Mouse (Mus musculus): ENCODE measurements around the gene Dennd1a. TPM values are rescaled to one million over a fixed set of nuclear protein-coding genes. Genes with fewer than 3 reads are reported as not detected.
"Not testable (repeated sequence)": the region's sequence is repeated elsewhere in the genome, so short reads cannot be mapped to it uniquely, and the experiment has no call there.

The Dennd1a gene
- total RNA-seq, 2 experiments from 2014 or later = 72.2 to 73.0 TPM

- no peak for DNase-seq (ENCODE audit: extremely low spot score in 1 of 2, low spot score in 2 of 2)
- intact Hi-C loops (cut with DNase I) = no loop called here
Measured at GRCm38 (mm10) chr2:37945598-37946336, 341.4 kb downstream of the Dennd1a start.

GRCm38 (mm10) chr2:37942906-37943305, 344.3 kb downstream of the Dennd1a start:
- DNase-seq (ENCODE audit: extremely low spot score in 1 of 2, low spot score in 2 of 2) = no peak
- intact Hi-C loops (cut with DNase I) = no loop called here

DNA sequence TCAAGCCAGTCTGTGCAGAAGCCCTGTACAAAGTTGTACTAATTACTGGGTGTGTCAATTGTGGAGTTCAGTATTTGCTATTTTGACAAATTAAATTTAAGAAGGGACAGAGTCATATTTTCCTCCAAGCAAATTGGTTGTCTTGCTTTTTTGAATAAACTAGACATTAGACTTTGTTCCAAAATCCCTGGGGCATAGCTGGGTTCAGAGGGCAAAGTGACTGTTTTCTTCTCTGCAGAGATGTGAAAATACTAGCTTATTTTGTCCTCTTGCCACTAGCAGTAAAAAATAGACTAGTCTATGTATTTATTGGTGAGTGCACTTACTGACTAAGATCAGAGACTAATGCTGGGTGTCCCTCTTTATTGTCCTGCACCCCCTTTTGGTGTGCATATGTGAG, 345.4 kb downstream of the Dennd1a start:
- intact Hi-C loops (cut with DNase I) = no loop called here
- DNase-seq (ENCODE audit: extremely low spot score in 1 of 2, low spot score in 2 of 2) = no peak

GRCm38 (mm10) chr2:37940845-37941361, 346.3 kb downstream of the Dennd1a start:
- no peak for DNase-seq (ENCODE audit: extremely low spot score in 1 of 2, low spot score in 2 of 2)
- intact Hi-C loops (cut with DNase I) = no loop called here

DNA sequence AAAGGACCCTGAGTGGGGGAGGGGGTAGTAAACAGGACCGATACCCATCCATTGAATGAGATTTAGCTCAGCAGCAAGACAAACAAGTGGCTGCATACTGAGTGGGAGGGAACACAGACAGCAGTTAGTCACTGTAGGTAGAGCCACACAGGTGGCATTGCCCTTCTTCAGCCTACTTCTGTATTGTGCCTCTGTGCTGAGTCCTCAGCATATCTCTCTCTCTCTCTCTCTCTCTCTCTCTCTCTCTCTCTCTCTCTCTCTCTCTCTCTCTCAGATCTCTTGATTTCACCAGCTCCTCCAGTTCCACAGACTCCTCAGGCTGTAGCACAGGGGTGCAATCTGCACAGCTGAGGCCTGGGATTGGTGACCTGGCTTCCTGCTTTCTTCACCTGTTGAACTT, 347.2 kb downstream of the Dennd1a start:
- no peak for DNase-seq (ENCODE audit: extremely low spot score in 1 of 2, low spot score in 2 of 2)
- intact Hi-C loops (cut with DNase I) = no loop called here

- DNase-seq (ENCODE audit: extremely low spot score in 1 of 2, low spot score in 2 of 2); intact Hi-C loops (cut with DNase I): not testable (repeated sequence)
Measured at GRCm38 (mm10) chr2:37936922-37937321, 350.3 kb downstream of the Dennd1a start.

DNA sequence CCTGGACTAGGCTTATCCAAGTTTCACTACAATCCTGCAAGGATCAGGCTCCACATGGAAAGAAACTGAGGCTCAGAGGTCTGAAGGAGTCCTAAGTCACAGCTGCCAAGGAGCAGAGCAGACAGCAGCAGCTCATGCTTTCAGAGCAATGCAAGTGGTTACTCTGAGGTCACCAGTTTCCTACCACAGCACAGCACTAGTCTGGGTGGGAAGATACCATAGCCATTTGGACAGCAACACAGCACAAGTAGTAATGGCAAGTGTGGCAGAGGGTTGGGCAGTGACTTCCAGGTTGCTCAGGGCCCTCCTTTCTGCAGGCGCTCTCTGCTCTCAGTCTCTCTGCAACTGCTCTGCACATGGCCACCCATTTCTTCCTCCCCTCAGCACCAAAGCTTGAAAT, 354.9 kb downstream of the Dennd1a start:
- intact Hi-C loops (cut with DNase I) = no loop called here
- no peak for DNase-seq (ENCODE audit: extremely low spot score in 1 of 2, low spot score in 2 of 2)

DNA sequence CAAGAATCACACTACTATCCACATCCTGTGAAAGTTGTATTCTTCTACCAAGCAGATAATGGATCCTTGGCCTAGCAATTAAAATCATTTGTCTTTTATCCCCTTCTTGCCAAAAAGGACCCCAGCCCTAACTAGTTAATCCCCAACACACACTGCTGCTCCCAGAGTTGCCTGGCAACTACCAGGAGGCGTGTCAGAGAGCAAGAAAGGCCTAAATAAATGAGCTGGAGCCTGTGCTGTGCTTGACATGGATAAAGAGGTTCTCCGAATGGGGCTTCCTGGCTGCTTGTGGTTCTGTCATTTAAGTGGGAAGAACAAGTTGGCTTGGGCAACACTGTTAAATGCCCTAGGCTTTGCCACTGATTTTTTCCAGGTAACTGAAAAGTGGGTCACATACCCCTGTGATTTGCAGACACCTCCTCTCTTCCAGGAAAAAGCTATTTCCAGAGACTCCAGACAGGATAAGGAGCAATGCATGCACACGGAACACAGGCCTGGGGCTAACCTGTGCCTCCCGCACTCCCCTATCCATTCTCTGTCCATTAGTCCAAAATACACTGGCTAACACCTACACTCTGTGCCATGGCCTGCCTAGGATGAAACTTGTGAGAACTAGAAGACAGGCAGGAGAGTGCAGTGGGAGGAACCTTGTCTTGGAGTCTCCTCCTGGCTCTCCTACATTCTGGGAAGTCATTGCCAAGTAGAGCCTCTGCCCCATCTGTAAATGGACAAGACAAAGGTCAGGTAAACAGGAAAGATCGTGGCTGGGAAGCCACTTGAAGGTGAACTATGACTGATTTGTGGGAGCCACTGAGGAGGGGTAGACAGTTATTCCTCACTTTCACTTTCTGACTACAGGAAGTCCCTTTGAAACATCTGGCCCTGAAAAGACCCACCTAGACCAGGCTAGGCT, 355.9 kb downstream of the Dennd1a start:
- intact Hi-C loops (cut with DNase I) = no loop called here
- peak in 1 of 2 experiments; percentile 30 for DNase-seq (ENCODE audit: extremely low spot score in 1 of 2, low spot score in 2 of 2)

GRCm38 (mm10) chr2:37926133-37926503, 361.1 kb downstream of the Dennd1a start:
- no peak for DNase-seq (ENCODE audit: extremely low spot score in 1 of 2, low spot score in 2 of 2)
- intact Hi-C loops (cut with DNase I) = loop anchor here (5.0 to 10.0 kb wide), 3 partner anchors 111 to 659 kb away; no protein-coding TSS in a partner anchor

- intact Hi-C loops (cut with DNase I) = loop anchor here (5.0 to 10.0 kb wide), 3 partner anchors 111 to 659 kb away; no protein-coding TSS in a partner anchor
- peak; percentile 32 to 60 for DNase-seq (ENCODE audit: extremely low spot score in 1 of 2, low spot score in 2 of 2)
Measured at GRCm38 (mm10) chr2:37925413-37926132, 361.6 kb downstream of the Dennd1a start.

DNA sequence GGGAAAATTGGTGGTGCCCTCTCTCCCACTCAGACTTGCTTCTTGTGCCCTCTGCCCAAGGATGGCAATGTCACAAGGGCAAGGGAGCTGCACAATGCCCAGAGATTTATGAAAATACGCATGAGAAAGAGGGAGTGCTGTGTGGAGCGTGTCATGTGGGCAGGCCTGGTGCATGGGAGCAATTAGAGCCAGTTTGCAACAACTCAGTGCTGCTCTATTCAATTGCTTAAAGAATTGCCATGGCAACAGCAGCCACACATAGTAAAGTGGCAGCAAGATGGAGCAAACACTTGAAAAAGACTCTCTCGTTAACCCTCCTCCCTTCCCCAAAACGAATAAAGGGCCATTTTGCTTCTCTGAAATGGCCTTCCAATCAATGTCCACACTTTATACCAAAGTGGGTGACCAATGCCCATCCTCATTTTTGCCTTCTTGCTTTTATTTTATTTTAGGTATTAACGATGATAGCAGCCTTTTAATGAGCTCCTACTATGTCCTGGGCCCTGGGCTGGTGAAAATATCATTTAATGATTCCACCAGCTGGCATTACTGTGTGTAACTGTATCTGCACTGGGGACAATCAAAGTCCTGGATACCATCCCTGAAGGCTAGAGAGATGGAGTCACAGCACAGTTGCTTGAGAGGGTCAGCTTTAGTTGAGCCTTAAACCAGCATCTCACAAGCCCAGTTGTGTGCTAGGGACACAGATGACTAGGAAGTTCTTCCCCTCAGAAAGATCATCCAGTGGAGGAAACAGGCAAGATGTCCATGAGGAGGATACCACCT, 378.3 kb downstream of the Dennd1a start:
- intact Hi-C loops (cut with DNase I) = no loop called here
- DNase-seq (ENCODE audit: extremely low spot score in 1 of 2, low spot score in 2 of 2) = peak in 1 of 2 experiments; percentile 52

DNA sequence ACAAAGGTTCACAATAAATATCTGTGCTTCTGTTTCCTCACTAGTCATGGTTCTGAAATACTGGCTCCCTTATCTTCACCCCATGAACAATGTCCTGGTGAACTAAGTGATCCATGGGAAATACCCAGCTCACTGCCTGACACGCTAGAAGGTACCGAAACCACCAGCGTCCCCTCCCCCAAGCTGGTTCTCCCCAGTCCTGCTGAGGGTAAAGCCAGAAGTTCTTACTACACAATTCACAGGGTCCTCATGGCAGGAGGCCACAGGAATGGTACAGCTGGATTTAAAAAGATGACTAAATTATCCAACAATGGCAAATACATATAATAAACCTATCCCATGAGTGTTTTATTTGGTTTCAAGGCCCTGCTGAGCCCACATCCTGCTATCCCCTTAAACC, 378.9 kb downstream of the Dennd1a start:
- no peak for DNase-seq (ENCODE audit: extremely low spot score in 1 of 2, low spot score in 2 of 2)
- intact Hi-C loops (cut with DNase I) = no loop called here

- intact Hi-C loops (cut with DNase I) = no loop called here
- no peak for DNase-seq (ENCODE audit: extremely low spot score in 1 of 2, low spot score in 2 of 2)
Measured at GRCm38 (mm10) chr2:37906261-37906660, 380.9 kb downstream of the Dennd1a start.

GRCm38 (mm10) chr2:37903286-37903685, 383.9 kb downstream of the Dennd1a start:
- intact Hi-C loops (cut with DNase I) = no loop called here
- no peak for DNase-seq (ENCODE audit: extremely low spot score in 1 of 2, low spot score in 2 of 2)

DNA sequence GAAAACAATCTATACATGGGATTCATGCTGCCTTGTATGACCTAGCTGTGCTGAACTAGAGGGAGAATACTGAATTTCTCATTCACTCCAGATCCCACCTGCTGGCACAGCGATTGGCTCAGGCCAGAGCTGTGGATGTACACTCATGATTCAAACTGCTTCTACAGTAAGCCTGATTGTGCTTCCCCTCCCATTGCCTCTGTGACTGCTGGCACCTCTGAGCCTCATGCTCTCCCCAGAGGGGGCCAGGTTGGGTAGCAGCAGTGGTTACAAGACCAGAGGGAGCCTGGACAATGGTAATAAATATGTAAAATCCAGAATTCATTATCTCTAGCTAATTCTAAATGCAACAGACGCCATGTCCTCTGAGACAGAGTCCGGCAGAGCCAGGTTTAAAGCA, 404.0 kb downstream of the Dennd1a start:
- intact Hi-C loops (cut with DNase I) = no loop called here
- DNase-seq (ENCODE audit: extremely low spot score in 1 of 2, low spot score in 2 of 2) = no peak

GRCm38 (mm10) chr2:37881262-37881913, 405.8 kb downstream of the Dennd1a start:
- no peak for DNase-seq (ENCODE audit: extremely low spot score in 1 of 2, low spot score in 2 of 2)
- intact Hi-C loops (cut with DNase I) = no loop called here

DNA sequence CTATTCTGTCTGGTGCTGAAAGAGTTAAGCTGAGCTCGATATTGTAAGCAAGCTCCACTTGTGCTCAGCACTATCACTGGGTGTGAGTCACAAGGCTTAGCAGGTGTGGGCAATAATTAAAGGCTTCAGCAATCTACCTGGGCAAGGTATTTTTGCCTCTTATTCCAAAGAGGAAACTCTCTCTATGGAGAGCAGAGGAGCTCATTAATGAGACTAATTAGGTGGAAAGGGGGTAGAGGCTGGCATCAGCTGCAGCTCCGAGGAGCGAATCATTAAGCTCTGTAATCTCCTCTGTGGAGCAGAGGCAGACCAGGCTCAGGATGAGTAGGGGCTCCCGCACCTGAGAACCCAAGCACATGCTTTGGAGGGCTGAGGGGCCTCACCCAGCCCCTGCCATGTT, 407.5 kb downstream of the Dennd1a start:
- no peak for DNase-seq (ENCODE audit: extremely low spot score in 1 of 2, low spot score in 2 of 2)
- intact Hi-C loops (cut with DNase I) = no loop called here

DNA sequence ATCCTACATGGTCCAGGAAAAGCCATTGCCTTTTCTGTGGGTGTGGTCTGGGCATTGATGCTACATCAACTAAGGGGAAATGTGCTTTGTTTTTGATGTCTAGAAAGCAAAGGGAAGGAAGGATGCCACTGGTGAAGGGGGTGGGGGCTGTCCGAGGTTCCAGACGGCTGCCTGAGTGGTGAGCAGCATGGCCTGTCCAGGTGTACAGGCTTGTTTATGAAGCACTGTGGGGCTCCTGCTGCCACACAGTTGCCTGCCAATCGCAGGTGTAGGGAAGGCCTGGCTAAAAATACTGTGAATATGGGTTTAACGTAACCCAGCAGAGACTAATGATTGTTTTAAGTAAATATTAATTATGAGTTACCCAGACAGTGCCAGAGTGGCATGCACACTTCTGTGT, 414.4 kb downstream of the Dennd1a start:
- intact Hi-C loops (cut with DNase I) = no loop called here
- DNase-seq (ENCODE audit: extremely low spot score in 1 of 2, low spot score in 2 of 2) = no peak

All from left cerebral cortex, postnatal 10 days (tissue).